Comparison of ENCODE assay signal across 8 mouse cellular contexts in genomic region chr6:37447704-37448466, GRCm38 (mm10). TPM values are rescaled to one million over a fixed set of nuclear protein-coding genes. Genes with fewer than 3 reads are reported as not detected.
DNase-seq lines count a peak whose midpoint lies in the region; ATAC-seq and TF ChIP-seq lines count a peak whose summit lies in the region.

No protein-coding gene starts in this region.

- no peak overlapping the region for H3K4me3 ChIP-seq in cortical plate, adult 2 months (ENCODE audit: insufficient read depth, low read length)
- H3K4me3 ChIP-seq in kidney, embryonic 16.5 days (ENCODE audit: low read length), result no peak overlapping the region
- no peak overlapping the region for H3K4me3 ChIP-seq in liver, embryonic 13.5 days (replicated peaks)
- no peak overlapping the region for H3K4me3 ChIP-seq in neural tube, embryonic 13.5 days
- H3K4me3 ChIP-seq in thymus, adult 2 months (ENCODE audit: control insufficient read depth, insufficient read depth, low read length), result no peak overlapping the region

- H3K9me3 ChIP-seq in kidney, embryonic 16.5 days (ENCODE audit: low read length), result peaks cover 6% of the 10 kb centered on the region; the same call in 1 of the 2 replicates
- H3K9me3 ChIP-seq in liver, embryonic 13.5 days (replicated peaks), result no peaks in the 10 kb centered on the region
- no peaks in the 10 kb centered on the region for H3K9me3 ChIP-seq in neural tube, embryonic 13.5 days

- no peaks in the 10 kb centered on the region for H3K4me1 ChIP-seq in cortical plate, adult 2 months (ENCODE audit: control insufficient read depth, insufficient read depth, low read length)
- H3K4me1 ChIP-seq in kidney, embryonic 16.5 days (ENCODE audit: insufficient read depth, low read length), result peaks cover 3% of the 10 kb centered on the region; the same call in 1 of the 2 replicates
- peaks cover 4% of the 10 kb centered on the region for H3K4me1 ChIP-seq in liver, embryonic 13.5 days (replicated peaks)
- peaks cover 3% of the 10 kb centered on the region; the same call in 1 of the 2 replicates for H3K4me1 ChIP-seq in neural tube, embryonic 13.5 days (replicated peaks)
- peaks cover under 1% of the 10 kb centered on the region for H3K4me1 ChIP-seq in thymus, adult 2 months (replicated peaks; ENCODE audit: control insufficient read depth, insufficient read depth, low read length)

- peak; percentile 94 for TF ChIP-seq CTCF in cortical plate, adult 2 months (IDR thresholded peaks at IDR 0.05; ENCODE audit: extremely low read depth, insufficient read depth, low read length)
- TF ChIP-seq CTCF in thymus, adult 2 months (IDR thresholded peaks at IDR 0.05; ENCODE audit: borderline replicate concordance, control insufficient read depth, extremely low read depth, insufficient read depth, low read length, poor library complexity), result no peak

- no peaks in the 10 kb centered on the region for H3K36me3 ChIP-seq in kidney, embryonic 16.5 days (ENCODE audit: insufficient read depth, low read length)
- H3K36me3 ChIP-seq in liver, embryonic 13.5 days, result no peaks in the 10 kb centered on the region
- no peaks in the 10 kb centered on the region for H3K36me3 ChIP-seq in neural tube, embryonic 13.5 days
- H3K36me3 ChIP-seq in thymus, adult 2 months (ENCODE audit: control insufficient read depth, insufficient read depth, low read length), result no peaks in the 10 kb centered on the region

- 24% methylated on average over 10 of the region's 10 CpGs for WGBS in kidney, embryonic 16.5 days
- WGBS in liver, embryonic 13.5 days (ENCODE audit: insufficient replicate concordance), result 22% methylated on average over 10 of the region's 10 CpGs
- WGBS in neural tube, embryonic 13.5 days, result 29% methylated on average over 10 of the region's 10 CpGs
- WGBS in thymus, adult 2 months, result 30% methylated on average over 10 of the region's 10 CpGs

- ATAC-seq in kidney, embryonic 16.5 days (ENCODE audit: low FRiP score, low TSS enrichment), result peak; percentile 77
- peak; percentile 26; the same call in 1 of the 2 replicates for ATAC-seq in liver, embryonic 13.5 days (ENCODE audit: low read depth)
- ATAC-seq in neural tube, embryonic 13.5 days (ENCODE audit: low read depth), result peak; percentile 81

- no peak overlapping the region for H3K27ac ChIP-seq in cortical plate, adult 2 months (ENCODE audit: insufficient read depth, low read length)
- H3K27ac ChIP-seq in kidney, embryonic 16.5 days (ENCODE audit: low read length), result no peak overlapping the region
- no peak overlapping the region for H3K27ac ChIP-seq in liver, embryonic 13.5 days
- H3K27ac ChIP-seq in neural tube, embryonic 13.5 days (replicated peaks), result no peak overlapping the region
- no peak overlapping the region for H3K27ac ChIP-seq in thymus, adult 2 months (ENCODE audit: control insufficient read depth, insufficient read depth, low read length)

- H3K27me3 ChIP-seq in kidney, embryonic 16.5 days (ENCODE audit: insufficient read depth, low read length), result no peaks in the 10 kb centered on the region
- H3K27me3 ChIP-seq in liver, embryonic 13.5 days, result no peaks in the 10 kb centered on the region
- H3K27me3 ChIP-seq in neural tube, embryonic 13.5 days, result no peaks in the 10 kb centered on the region; the same call in 1 of the 2 replicates
- H3K27me3 ChIP-seq in thymus, adult 2 months (ENCODE audit: control insufficient read depth, insufficient read depth, low read length), result no peaks in the 10 kb centered on the region

- H3K4me2 ChIP-seq in kidney, embryonic 16.5 days (replicated peaks; ENCODE audit: low read depth, low read length), result no peak overlapping the region
- H3K4me2 ChIP-seq in liver, embryonic 13.5 days, result no peak overlapping the region
- no peak overlapping the region for H3K4me2 ChIP-seq in neural tube, embryonic 13.5 days

- DNase-seq in B cell, adult 2 months, result peak; percentile 81 to 82
- DNase-seq in ZHBTc4 (ENCODE audit: low read depth, low spot score), result peak; percentile 80
- peak; percentile 30 for DNase-seq in gastrocnemius, postnatal 25 days
- peak; percentile 42 for DNase-seq in liver, embryonic 13.5 days
- DNase-seq in thymus, adult 2 months, result peak; percentile 69

- H3K9ac ChIP-seq in kidney, embryonic 16.5 days (replicated peaks; ENCODE audit: low read length), result no peak overlapping the region
- no peak overlapping the region for H3K9ac ChIP-seq in liver, embryonic 13.5 days
- H3K9ac ChIP-seq in neural tube, embryonic 13.5 days, result no peak overlapping the region

- TF ChIP-seq POLR2A in cortical plate, adult 2 months (IDR thresholded peaks at IDR 0.05; ENCODE audit: extremely low read depth, insufficient read depth, low read length), result no peak
- TF ChIP-seq POLR2A in thymus, adult 2 months (IDR thresholded peaks at IDR 0.05; ENCODE audit: control insufficient read depth, extremely low read depth, insufficient read depth, low read length, poor library complexity), result no peak

RNA-seq across cellular contexts. Expression of gene Creb3l2, which starts 5.9 kb away (rescaled TPM):
- polyA plus RNA-seq in cortical plate, adult 2 months (2012; rRNA removed), result 4.9 and 5.6 TPM in 2 replicates
- 10 to 100 TPM; 10.6 to 11.9 TPM for total RNA-seq in gastrocnemius, postnatal 25 days (2021)
- 31.7 and 34.9 TPM in 2 replicates for polyA plus RNA-seq in kidney, embryonic 16.5 days (2015; fragmentation: Nextera tagmentation; extraction: Ambion mirVana)
- polyA plus RNA-seq in liver, embryonic 13.5 days (2015; fragmentation: Nextera tagmentation; extraction: Ambion mirVana), result 2.7 TPM in 2 replicates
- polyA plus RNA-seq in neural tube, embryonic 13.5 days (2015; fragmentation: Nextera tagmentation; extraction: Ambion mirVana), result 5.7 and 7.5 TPM in 2 replicates
- polyA plus RNA-seq in thymus, adult 2 months (2012; rRNA removed), result 9.9 and 10.8 TPM in 2 replicates

Comparison
In these comparisons a context has a peak if more than half of its experiments do, and no peak if none do; other contexts are left out.
1. DNase-seq: peak in every context shown above with its lines; median percentile 82 in B cell, adult 2 months; 80 in ZHBTc4; 69 in thymus, adult 2 months; 42 in liver, embryonic 13.5 days; 30 in gastrocnemius, postnatal 25 days.
2. ATAC-seq: peak in every context shown above with its lines; median percentile 81 in neural tube, embryonic 13.5 days; 77 in kidney, embryonic 16.5 days; 26 in liver, embryonic 13.5 days.